Mouse (Mus musculus): Measurements from ENCODE around the gene Spg20. TPM values are rescaled to one million over a fixed set of nuclear protein-coding genes. Genes with fewer than 3 reads are reported as not detected.

The Spg20 gene
- 10 to 100 TPM; 35.6 to 41.0 TPM for total RNA-seq (2021)
- long read RNA-seq, experiment 1, transcript Spg20-202 (8 exons, 3,567 nt), result minor isoform, 8 of 43 reads
- long read RNA-seq, experiment 1, transcript Spg20-201 (9 exons, 3,770 nt), result major isoform, 25 of 43 reads
- long read RNA-seq, experiment 1, partial matches to known transcripts, result 3 of 43 reads
- long read RNA-seq, experiment 1, other reads (novel, unspliced or antisense), result 7 of 43 reads
- long read RNA-seq, experiment 2, transcript Spg20-202 (8 exons, 3,567 nt), result major isoform, 7 of 18 reads
- long read RNA-seq, experiment 2, transcript Spg20-201 (9 exons, 3,770 nt), result major isoform, 7 of 18 reads
- long read RNA-seq, experiment 2, partial matches to known transcripts, result 2 of 18 reads
- long read RNA-seq, experiment 2, other reads (novel, unspliced or antisense), result 2 of 18 reads

DNA sequence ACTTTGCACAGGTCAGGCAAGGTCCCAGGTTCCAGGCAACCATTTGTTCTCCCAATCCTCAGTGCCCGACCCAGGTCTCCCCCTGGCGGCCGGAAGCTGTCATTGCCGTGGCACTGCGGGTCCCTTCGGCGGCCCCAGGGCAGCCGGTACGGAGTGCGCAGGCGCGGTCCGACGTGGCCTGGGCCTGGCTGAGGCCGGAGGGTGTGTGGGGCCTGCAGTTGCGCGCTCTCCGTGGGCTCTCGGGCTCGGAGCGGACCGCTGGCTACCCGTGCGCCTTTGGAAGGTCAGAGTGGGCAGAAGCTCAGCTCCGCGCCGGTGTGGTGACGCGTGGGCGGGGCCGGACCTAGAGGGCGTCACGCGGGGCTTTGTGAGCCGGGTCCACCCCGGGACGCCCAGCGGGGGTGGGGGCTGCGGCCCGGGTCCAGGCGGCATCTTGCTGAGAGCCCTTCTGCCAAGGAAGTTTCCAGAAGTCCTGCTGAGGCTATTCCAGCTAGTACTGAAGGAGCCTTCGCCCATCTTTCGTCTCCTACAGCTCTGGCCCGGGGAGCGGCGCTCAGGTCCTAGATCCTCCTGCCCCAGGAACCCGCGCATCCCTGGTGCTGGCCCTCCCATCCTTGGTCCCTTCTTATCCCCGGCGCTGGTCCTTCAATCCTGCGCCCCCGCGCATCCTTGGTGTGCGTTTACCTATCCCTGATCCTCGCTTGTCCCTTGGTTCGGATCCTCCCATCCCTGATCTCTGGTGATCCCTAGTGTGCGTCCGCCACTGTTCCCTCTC is at the start of gene Spg20:
TSS of gene Spg20 (plus strand) at position 174 of the 775 bp plus-strand sequence.
- peak; percentile 96 to 97 for DNase-seq

DNA sequence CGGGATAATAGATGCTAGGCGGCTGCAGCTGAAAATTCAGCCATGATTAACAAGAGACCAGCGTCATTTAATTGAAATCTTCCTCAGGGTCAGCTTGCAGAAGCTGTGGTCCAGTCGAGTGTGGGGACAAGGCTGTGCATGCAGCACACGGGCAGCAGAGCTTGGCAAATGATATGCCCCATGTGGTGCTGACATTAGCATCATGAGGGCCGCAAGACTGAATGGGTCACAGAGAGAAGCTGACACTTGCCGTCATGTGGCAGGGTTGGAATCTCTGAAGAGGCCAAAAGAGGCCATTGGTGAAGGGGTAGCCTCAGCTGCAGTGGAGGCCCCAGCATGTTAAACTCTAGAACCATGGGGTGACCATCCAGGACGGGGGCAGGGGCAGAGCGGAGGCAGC is 49.3 kb upstream of the Spg20 start:
- DNase-seq, result no peak

DNA sequence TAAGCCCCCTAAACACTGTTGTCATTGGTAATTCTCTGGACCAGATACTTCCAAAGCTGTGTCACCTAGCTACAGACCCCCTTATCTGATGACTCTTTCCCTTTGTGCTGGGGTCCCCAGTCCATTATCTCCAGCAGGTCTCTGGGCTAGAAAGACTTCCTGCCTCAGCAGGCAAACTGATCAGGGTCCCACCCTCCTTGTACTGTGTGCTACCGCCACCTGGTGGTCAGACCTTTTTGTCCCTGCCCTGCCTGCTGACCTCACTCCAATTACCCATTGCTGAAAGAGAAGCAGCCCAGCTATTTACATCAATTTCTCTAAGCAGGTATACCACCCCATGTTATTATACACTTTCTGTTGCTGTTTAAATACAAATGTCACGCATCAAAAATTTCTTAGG is 47.5 kb upstream of the Spg20 start:
- DNase-seq, result peak; percentile 62 to 87

DNA sequence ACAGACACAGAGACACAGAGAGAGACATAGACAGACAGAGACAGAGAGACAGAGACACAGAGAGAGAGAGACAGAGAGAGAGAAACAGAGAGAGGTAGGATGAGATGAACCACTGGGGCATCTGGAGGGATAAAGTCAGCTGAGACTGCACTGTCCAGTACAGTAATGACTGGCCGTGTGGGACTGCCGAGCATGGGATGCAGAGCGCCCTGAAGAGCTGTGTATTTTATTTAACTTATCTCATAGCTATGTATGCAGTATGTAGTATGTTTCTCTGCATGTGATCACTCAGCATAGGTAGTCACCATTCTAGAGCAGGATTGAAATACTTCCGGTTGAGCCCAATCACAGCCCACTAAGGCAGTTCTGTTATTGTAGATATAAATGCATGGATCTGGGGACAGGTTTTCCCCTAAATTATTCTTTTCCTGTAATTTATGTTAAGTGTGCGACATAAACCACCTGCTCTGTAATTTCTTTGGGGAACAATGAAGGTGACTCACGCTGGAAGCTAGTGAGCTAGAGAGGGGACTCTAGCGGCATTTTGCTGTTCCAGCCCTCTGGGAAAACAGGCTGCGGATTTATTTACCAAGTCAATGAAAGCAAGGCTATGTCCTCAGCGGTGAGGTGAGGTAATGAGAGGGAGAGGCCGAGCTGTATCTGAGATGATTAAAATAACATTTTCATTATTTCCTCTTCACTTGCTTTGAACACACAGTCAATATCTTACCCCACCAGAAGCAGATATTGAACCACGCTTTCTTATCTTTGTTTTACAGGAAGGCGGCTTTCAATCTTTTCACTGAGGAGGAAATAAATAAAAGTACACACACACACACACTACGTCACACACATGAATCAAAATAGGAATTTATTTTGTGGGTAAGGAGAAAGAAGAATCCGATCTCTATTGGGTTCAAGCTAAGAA is 45.9 kb upstream of the Spg20 start:
- no peak for DNase-seq

DNA sequence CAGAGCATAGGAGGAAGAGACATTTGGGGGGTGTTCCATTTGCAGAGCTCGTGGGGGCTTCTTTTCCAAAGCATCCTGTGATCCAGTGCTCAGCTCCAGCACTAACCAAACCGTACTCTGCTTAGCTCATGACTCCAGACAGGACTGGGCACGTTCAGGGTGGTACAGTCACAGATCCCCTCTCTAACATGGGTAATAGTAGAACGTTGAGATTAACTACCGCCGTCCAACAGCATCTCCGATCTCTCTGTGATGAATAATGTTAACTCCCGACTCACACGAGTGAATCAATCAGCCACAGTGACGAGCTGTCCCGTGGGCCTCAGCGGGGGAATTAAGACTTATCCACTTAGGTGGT is 45.3 kb upstream of the Spg20 start:
- DNase-seq, result no peak

DNA sequence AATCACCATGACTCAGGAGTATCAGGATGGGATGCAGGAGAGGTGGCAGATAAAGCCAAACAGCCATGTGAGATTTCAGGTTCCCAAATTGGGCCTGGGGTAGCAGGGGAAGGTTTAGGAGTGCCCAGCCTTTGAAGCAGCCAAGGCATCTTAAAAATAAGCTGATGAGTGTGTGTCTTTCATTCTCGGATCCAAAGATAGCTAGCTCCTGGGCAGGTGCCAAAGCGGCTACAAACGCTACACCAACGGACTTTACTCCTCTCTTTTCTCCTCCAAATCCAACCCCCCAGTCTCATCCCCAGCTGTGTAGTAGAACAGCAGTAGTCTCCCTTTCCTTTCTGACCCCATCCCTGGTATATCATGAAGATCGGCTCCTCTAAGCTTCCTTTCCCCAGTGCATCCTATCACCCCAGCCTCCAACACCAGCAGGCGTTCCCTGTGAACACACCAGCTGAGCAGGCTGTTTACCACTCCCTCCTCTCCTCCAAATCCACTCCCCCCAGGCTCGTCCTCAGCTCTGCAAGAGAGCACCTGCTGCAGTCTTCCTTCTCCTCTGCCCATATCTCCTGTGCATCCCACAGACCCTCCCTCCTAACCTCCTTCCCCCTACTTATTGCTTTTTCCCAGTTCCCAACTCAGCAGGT is 44.0 kb upstream of the Spg20 start:
- no peak for DNase-seq

DNA sequence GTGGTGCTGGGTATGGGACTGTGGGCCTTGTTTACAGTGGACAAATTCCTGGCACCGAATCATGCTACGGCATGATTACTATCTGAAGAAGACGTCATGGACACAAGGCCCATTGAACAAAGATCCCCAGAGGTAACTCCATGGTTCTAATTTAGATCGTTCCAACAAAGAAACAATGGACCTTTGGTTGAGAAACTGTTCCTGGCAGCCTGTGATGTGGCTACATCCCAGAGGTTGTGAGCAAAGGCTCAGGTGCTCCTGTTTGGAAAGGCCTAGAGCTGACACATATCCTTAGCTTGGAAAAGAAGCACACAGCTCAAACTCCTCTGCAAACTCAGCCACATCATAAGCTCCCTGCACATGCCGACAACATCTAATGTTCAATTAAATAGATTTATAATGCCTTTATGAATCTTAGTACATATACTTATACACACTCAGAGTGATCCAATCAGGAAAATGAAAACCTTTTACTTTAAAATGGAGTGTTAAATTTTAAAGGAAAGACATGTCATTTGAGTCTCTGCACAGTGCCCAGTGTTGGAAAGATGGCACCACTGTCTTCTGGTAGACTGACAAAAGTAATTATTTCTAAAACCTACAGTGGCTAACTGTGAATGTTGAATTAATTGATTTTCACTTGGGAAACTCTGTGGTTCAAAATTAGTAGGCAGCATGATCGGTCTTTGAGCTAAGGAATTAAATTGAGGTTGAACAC is 37.2 kb upstream of the Spg20 start:
- DNase-seq, result no peak

DNA sequence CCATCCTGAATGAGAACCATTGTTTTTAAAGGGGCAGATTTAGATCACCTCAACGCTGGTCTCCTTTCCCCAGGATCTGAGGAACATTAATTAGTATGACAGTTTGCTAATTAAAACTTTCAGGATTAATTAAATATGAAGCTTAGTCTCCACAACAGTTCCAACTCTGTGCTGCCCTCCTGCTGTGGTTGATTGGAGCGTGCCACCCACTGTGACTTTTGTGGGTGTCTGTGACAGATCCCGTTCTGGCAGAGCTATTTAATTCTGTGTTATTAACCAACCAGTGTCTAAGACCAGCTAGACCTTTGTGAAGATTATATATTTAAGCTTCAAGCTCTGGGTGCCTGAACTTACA is 36.6 kb upstream of the Spg20 start:
- no peak for DNase-seq

DNA sequence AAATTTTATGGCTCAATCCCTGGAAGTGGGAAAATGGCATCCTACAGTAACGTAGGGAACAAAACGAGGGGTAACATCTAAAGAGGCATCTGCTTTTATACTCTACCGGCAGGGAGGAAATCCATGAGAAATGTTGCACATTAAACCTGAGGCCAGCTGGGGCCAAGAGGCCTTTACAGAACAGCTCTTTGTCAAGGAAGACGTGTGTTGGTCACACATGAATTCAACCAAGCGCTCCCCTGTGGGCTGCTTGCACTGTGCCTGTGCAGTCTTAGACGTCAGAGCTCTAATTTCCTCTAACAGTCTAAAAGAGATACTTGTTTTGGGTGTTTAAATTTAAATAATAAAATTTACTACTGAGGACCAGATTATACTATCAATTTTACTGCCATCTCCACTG is 33.7 kb upstream of the Spg20 start:
- no peak for DNase-seq

DNA sequence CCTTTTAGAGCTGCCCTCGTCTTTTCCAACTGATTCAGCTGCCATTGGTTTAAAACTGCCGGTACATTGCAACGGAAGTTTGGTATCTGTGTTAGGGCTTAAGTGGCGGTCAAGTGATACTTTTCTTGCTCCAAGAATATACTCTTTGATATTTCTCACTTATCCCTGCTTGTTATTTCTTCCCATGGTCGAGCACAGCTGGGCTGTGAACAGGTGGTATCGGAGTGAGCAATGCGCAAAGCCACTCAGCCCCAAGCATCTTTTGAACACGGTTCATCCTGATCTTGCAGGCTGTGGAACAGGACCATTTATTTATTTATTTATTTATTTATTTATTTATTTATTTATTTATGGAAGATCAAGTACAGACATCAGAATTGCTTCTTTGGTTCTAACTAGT is 32.3 kb upstream of the Spg20 start:
- DNase-seq, result no peak

DNA sequence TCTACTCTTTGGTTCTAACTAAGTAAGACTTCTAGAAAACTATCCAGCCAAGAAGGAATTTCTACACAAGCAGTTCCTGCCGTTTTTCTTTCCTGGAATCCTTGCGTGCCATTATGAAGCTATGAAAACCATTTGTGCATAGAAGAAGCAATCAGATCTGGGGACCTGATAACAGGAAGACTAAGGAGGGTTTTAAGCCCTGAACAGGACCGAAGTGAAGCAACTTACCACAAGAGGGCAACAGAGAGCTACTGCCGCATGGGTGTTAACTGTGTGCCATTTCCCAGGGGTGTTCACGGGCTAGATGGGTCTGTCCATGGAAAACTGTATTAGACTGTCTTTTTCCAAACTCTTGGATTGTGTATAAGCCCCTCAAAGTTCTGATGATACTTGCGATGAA is 31.9 kb upstream of the Spg20 start:
- peak; percentile 71 to 89 for DNase-seq

DNA sequence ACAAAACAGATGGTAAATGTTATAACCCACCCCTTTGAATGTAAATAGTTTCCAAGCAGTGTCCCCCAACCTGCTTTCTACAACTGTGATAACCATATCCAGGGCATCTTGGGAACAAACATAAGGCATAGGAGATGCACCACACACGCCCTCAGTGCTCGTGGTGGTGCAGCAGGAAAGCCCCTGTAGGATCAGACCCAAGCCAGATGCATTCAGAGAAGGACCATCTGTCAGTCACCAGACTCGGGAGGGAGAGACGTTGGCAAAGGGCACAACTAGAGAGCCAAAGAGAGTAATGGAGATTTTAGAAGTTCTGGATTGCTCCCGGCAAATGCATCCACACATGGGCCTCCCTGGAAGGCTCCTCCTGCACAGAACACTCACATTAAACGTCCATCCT is 27.1 kb upstream of the Spg20 start:
- no peak for DNase-seq

DNA sequence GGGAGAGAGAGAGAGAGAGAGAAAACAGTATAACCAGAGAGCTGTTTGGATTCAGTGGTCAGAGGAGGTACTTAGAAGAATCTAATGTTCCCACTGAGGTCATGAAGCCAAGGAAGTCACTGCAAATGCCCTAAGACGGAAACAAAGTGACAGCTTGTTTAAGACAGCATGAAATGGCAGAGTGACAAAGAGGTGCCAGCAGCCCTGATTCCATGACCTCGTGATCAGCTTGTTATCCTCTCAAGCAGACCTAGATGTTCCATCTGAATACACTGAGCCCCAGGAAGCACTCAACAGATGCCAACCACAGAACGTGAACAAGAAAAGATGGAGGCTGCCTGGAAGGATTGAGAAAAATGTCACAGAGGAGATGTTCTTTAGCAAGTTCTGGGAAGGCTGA is 26.2 kb upstream of the Spg20 start:
- no peak for DNase-seq

DNA sequence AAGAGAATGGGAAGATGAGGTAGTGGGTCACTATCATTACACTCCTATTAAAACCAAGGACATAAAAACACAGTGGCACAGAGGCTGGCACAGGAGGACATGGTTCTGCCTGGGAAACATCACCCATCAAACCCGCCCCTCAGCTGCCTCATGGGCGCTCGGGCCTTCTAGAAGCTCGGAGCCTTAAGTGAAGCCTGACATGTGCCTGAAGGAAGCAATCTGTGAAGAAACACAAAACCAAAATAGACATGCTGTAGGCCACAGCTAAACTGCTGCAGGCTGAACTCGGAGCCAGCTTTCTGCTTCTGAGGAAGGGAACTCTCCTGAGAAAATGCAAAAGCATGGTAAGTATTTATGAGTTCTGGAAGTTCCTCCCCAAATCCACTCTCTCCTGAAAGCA is 25.0 kb upstream of the Spg20 start:
- no peak for DNase-seq

DNA sequence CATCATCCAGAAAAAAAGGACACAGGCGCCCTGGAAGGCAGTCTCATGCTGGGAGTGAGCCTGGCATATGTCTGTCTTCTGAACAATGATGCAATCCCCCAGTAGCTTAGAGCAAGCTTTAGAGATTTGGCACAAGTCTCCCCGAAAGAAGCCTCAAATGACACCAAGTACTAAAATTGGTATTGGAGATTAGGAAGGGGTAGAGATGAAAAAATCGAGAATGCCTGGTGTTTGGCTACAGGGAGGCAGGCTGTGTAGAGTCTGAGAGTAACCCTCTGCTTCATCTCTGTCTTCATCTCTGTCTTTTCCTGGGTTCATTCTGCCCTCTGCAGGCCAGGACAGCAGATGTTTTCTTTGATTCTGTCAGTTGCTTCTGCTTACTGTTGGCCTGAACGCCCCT is 24.5 kb upstream of the Spg20 start:
- DNase-seq, result peak in 1 of 2 experiments; percentile 37

DNA sequence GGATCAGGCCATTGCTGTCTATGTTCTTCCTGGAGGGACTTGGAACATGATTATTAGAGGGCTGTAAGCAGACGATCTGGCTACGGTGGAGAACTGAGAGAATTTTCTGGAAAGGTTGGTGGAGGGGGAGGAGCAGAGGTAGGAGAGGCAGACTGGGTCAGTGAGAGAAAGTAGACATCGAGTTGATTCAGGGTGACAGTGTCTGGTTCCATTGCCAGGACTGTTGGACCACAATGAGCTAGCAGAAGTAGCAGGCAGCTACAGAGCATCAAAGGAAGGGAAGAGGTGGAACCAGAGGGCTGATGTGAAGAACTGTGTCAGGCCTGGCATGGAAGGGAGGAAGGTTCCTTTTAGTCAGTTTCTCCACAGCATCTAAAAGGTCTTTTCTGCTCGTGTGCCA is 23.5 kb upstream of the Spg20 start:
- no peak for DNase-seq

DNA sequence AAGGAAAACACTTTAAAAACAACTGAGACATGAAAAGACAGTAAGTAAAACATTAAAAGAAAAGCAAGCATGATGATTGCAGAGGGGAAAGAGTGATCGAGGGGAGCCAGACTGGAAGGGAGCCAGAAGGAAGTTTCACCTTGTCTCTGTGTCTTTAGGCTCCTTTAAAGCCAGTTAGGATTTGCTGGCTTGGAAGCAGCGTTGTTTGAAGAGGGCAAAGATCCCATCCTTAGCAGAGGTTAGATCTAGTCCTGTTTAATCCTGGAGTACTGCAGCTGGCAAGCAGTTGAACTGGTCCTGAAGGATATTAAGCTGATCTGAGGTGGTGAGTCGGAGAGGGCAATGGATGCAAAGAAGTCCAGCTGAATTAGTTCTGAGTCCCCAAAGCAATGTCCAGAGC is 23.1 kb upstream of the Spg20 start:
- no peak for DNase-seq

DNA sequence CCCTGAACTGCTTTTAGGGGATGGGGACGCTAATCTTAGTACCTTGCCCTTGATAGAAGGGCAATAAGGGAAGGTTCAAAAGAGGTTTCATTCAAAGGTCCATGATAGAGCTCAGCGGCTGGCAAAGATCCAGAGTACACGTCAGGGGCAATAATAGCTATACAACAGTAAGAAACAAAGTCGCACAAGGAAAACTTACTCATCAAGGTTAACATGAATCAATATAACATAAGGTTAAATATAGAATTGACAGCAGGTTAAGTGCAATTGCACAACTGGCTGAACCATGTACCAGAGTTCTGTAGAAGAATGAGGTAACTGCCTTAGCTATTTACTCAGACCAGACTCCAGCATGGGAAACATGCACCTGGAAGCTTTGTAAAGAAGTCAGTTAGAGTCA is 22.6 kb upstream of the Spg20 start:
- no peak for DNase-seq

DNA sequence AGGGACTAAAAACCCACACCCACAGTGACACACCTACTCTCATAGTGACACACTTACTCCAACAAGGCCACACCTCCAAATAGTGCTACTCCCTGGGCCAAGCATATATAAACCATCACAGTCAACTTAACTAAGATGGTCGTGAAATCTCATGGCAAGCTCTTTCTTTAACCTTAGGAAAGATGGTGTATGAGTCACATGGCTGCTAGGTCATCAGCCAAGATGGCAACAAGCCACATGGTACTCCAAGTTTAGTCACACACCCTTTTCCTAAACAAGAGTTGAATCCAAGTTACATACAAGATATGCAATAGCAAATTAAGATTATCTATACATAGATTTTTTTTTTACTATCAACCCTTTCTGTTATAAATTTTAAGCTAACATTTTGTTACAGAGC is 18.7 kb upstream of the Spg20 start:
- DNase-seq, result no peak

DNA sequence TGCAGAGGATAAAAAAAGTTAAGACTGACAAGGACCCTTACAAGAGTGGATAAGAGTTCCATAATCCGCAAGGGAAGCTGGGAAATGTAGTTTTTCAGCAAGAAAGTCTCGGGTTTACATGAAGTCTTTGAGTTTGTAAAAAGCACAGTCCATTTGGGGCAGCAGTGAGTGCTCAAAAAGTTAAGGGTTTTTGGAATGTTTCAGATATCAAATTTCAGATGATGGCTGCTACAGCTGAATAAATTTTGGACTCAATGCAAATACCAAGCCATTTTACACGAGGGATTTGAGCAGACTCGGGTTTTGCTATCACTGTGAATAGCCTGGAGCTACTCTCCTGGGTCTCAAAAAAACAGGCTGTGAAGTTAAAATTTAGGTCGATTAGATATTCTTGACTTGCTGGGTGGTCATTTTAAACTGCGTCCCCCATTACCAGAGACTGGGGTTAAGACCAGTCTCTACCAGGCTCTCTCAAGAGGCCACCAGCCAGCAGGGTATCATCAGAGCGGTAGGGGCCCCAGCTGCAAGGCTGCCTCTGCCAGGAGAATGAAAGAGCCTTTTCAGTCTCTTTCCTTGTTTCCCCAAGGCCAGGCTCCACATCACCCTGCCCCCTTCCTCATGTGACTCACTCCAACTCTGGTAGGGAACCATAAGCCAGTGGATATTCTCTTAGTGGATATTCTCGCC is 15.8 kb upstream of the Spg20 start:
- peak; percentile 38 for DNase-seq

DNA sequence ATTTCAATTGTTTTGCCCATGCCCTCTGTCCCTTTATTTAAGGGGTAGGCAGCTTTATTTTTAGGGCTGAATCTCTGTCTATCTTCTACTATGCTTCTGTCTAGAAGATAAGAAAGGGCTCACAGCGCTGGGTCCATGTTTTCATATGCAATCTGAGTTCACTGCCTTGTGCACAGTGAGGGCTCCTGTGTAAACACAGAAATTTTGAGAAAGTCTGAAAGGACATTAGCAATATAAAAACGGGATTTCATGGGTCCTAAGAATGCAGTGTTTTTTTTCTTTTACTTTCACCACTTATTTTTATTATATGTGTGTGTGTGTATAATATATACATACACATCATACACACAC is 15.3 kb upstream of the Spg20 start:
- DNase-seq, result no peak
